Mouse (Mus musculus): ENCODE measurements at regions not wholly inside any gene's neighbourhood (a gene's known extent, or its start where the extent isn't known, plus 50 kb on each side); places are given as distances from the start of the nearest gene placed in this dataset.
A peak's percentile ranks its signal among the peaks of the same experiment; 100 is the strongest.
"Not testable (repeated sequence)": the region's sequence is repeated elsewhere in the genome, so short reads cannot be mapped to it uniquely, and the experiment has no call there.

- WGBS, result 81% methylated on average over 5 of the region's 5 CpGs
- no peak for DNase-seq (ENCODE audit: low read depth in 1 of 2, low spot score in 2 of 2)
- Histone ChIP-seq H3K4me1 (ENCODE audit: control insufficient read depth, insufficient read depth, insufficient read length) (peaks cover 5% of the 10 kb centered on the region; the same call in 1 of the 2 replicates), H3K36me3 (ENCODE audit: control insufficient read depth, insufficient read depth, low read length) (no peaks in the 10 kb centered on the region), H3K27ac (ENCODE audit: insufficient read depth, low read length) (no peak overlapping the region), H3K4me3 (ENCODE audit: extremely low read depth, insufficient read depth, insufficient read length) (no peak overlapping the region), H3K27me3 (ENCODE audit: control insufficient read depth, insufficient read depth, low read length) (no peaks in the 10 kb centered on the region)
- TF ChIP-seq CTCF (IDR thresholded peaks at IDR 0.05; ENCODE audit: extremely low read depth, insufficient read depth, insufficient read length, insufficient replicate concordance) (no peak), POLR2A (IDR thresholded peaks at IDR 0.05; ENCODE audit: low read depth, low read length) (no peak)
Measured at GRCm38 (mm10) chr12:77022538-77022937, 60.5 kb upstream of the Max start.

- Histone ChIP-seq H3K4me1 (ENCODE audit: control insufficient read depth, insufficient read depth, insufficient read length) (peaks cover 5% of the 10 kb centered on the region; the same call in 1 of the 2 replicates), H3K27me3 (ENCODE audit: control insufficient read depth, insufficient read depth, low read length) (no peaks in the 10 kb centered on the region), H3K4me3 (ENCODE audit: extremely low read depth, insufficient read depth, insufficient read length) (no peak overlapping the region), H3K36me3 (ENCODE audit: control insufficient read depth, insufficient read depth, low read length) (no peaks in the 10 kb centered on the region), H3K27ac (ENCODE audit: insufficient read depth, low read length) (no peak overlapping the region)
- 92% methylated on average over 5 of the region's 5 CpGs for WGBS
- no peak for DNase-seq (ENCODE audit: low read depth in 1 of 2, low spot score in 2 of 2)
- TF ChIP-seq POLR2A (IDR thresholded peaks at IDR 0.05; ENCODE audit: low read depth, low read length), result no peak
- TF ChIP-seq CTCF (IDR thresholded peaks at IDR 0.05; ENCODE audit: extremely low read depth, insufficient read depth, insufficient read length, insufficient replicate concordance), result no peak
Measured at GRCm38 (mm10) chr12:77021881-77022280, 59.9 kb upstream of the Max start.

- Histone ChIP-seq H3K27ac (ENCODE audit: insufficient read depth, low read length) (no peak overlapping the region), H3K36me3 (ENCODE audit: control insufficient read depth, insufficient read depth, low read length) (no peaks in the 10 kb centered on the region), H3K27me3 (ENCODE audit: control insufficient read depth, insufficient read depth, low read length) (no peaks in the 10 kb centered on the region), H3K4me1 (ENCODE audit: control insufficient read depth, insufficient read depth, insufficient read length) (peaks cover 5% of the 10 kb centered on the region; the same call in 1 of the 2 replicates), H3K4me3 (ENCODE audit: extremely low read depth, insufficient read depth, insufficient read length) (peak overlapping the region; percentile 19; the same call in 1 of the 2 replicates)
- WGBS, result 35% methylated on average over 14 of the region's 14 CpGs
- TF ChIP-seq CTCF (IDR thresholded peaks at IDR 0.05; ENCODE audit: extremely low read depth, insufficient read depth, insufficient read length, insufficient replicate concordance) (peak; percentile 6; the same call in 1 of the 2 replicates), POLR2A (IDR thresholded peaks at IDR 0.05; ENCODE audit: low read depth, low read length) (no peak)
- no peak for DNase-seq (ENCODE audit: low read depth in 1 of 2, low spot score in 2 of 2)
Measured at GRCm38 (mm10) chr12:77019708-77020511, 57.9 kb upstream of the Max start.

GRCm38 (mm10) chr12:77019148-77019547, 57.1 kb upstream of the Max start:
- not testable (repeated sequence) for H3K36me3 ChIP-seq (ENCODE audit: control insufficient read depth, insufficient read depth, low read length); H3K4me1 ChIP-seq (ENCODE audit: control insufficient read depth, insufficient read depth, insufficient read length); DNase-seq (ENCODE audit: low read depth in 1 of 2, low spot score in 2 of 2); H3K27ac ChIP-seq (ENCODE audit: insufficient read depth, low read length); H3K27me3 ChIP-seq (ENCODE audit: control insufficient read depth, insufficient read depth, low read length); H3K4me3 ChIP-seq (ENCODE audit: extremely low read depth, insufficient read depth, insufficient read length)
- WGBS, result 77% methylated on average over 2 of the region's 2 CpGs

GRCm38 (mm10) chr12:77018373-77018772, 56.4 kb upstream of the Max start:
- TF ChIP-seq CTCF (IDR thresholded peaks at IDR 0.05; ENCODE audit: extremely low read depth, insufficient read depth, insufficient read length, insufficient replicate concordance), result no peak
- no peak for TF ChIP-seq POLR2A (IDR thresholded peaks at IDR 0.05; ENCODE audit: low read depth, low read length)
- Histone ChIP-seq H3K36me3 (ENCODE audit: control insufficient read depth, insufficient read depth, low read length) (no peaks in the 10 kb centered on the region), H3K4me1 (ENCODE audit: control insufficient read depth, insufficient read depth, insufficient read length) (peaks cover 5% of the 10 kb centered on the region; the same call in 1 of the 2 replicates), H3K4me3 (ENCODE audit: extremely low read depth, insufficient read depth, insufficient read length) (no peak overlapping the region), H3K27me3 (ENCODE audit: control insufficient read depth, insufficient read depth, low read length) (no peaks in the 10 kb centered on the region), H3K27ac (ENCODE audit: insufficient read depth, low read length) (no peak overlapping the region)
- WGBS, result 33% methylated on average over 6 of the region's 6 CpGs
- no peak for DNase-seq (ENCODE audit: low read depth in 1 of 2, low spot score in 2 of 2)

GRCm38 (mm10) chr12:77014908-77015307, 52.9 kb upstream of the Max start:
- Histone ChIP-seq H3K27me3 (ENCODE audit: control insufficient read depth, insufficient read depth, low read length) (no peaks in the 10 kb centered on the region), H3K4me3 (ENCODE audit: extremely low read depth, insufficient read depth, insufficient read length) (no peak overlapping the region), H3K27ac (ENCODE audit: insufficient read depth, low read length) (no peak overlapping the region), H3K4me1 (ENCODE audit: control insufficient read depth, insufficient read depth, insufficient read length) (peaks cover 3% of the 10 kb centered on the region; the same call in 1 of the 2 replicates), H3K36me3 (ENCODE audit: control insufficient read depth, insufficient read depth, low read length) (no peaks in the 10 kb centered on the region)
- TF ChIP-seq POLR2A (IDR thresholded peaks at IDR 0.05; ENCODE audit: low read depth, low read length), result no peak
- TF ChIP-seq CTCF (IDR thresholded peaks at IDR 0.05; ENCODE audit: extremely low read depth, insufficient read depth, insufficient read length, insufficient replicate concordance), result no peak
- no peak for DNase-seq (ENCODE audit: low read depth in 1 of 2, low spot score in 2 of 2)
- 84% methylated on average over 2 of the region's 2 CpGs for WGBS
